Mouse (Mus musculus) ES-Bruce4 (cell line): ENCODE measurements around the gene Abca4.

Experiments
- CTCF ChIP-seq: IDR thresholded peaks from one replicate; pipeline ENCODE4 v1.8.1; 2011; ENCODE audit warnings: low read depth, low read length
- EP300 ChIP-seq: IDR thresholded peaks from 2 replicates; pipeline ENCODE4 v1.6.1; 2011; ENCODE audit warnings: low read depth, low read length; ENCODE audit not compliant: insufficient read depth

- TF ChIP-seq EP300 (no peak), CTCF (no peak)
Measured at GRCm38 (mm10) chr3:122122838-122123237, 78.6 kb downstream of the Abca4 start.
